Mouse (Mus musculus) hindbrain, embryonic 13.5 days (tissue): ENCODE measurements around the gene Cacna2d4. TPM values are rescaled to one million over a fixed set of nuclear protein-coding genes. Genes with fewer than 3 reads are reported as not detected.

ENCODE experiments used
- polyA plus RNA-seq: library from polyadenylated mRNA; unstranded; fragments of >200 nt; fragmentation: Nextera tagmentation; extraction: Ambion mirVana; gene quantifications from 2 replicates; pipeline ENCODE4 v1.2.1, GENCODE M21; 2015

The Cacna2d4 gene
- polyA plus RNA-seq, 1 experiment from 2014 or later, result 0.60 TPM

Other genes with a start within 250 kb of the Cacna2d4 start
- 13.8 TPM in 2 replicates for gene Dcp1b, start 61.3 kb upstream of the Cacna2d4 start, polyA plus RNA-seq
- 5.9 and 6.9 TPM in 2 replicates for gene Cacna1c, start 40.1 kb upstream of the Cacna2d4 start, polyA plus RNA-seq
- 5.0 and 5.1 TPM in 2 replicates for gene Lrtm2, start 94.2 kb downstream of the Cacna2d4 start, polyA plus RNA-seq
- 38.0 and 44.1 TPM in 2 replicates for gene Adipor2, start 181.2 kb downstream of the Cacna2d4 start, polyA plus RNA-seq
- gene Fbxl14, start 243.1 kb downstream of the Cacna2d4 start, polyA plus RNA-seq, result 3.2 and 3.3 TPM in 2 replicates